Mouse (Mus musculus) embryo, embryonic 10 days (tissue): ENCODE measurements at regions not wholly inside any gene's neighbourhood (a gene's known extent, or its start where the extent isn't known, plus 50 kb on each side); places are given as distances from the start of the nearest gene placed in this dataset.
"Not testable (repeated sequence)": the region's sequence is repeated elsewhere in the genome, so short reads cannot be mapped to it uniquely, and the experiment has no call there.

Source experiments
- DNase-seq: peaks from one replicate; pipeline ENCODE4 v3.0.0-alpha.2; 2015; ENCODE audit warnings: low spot score

DNA sequence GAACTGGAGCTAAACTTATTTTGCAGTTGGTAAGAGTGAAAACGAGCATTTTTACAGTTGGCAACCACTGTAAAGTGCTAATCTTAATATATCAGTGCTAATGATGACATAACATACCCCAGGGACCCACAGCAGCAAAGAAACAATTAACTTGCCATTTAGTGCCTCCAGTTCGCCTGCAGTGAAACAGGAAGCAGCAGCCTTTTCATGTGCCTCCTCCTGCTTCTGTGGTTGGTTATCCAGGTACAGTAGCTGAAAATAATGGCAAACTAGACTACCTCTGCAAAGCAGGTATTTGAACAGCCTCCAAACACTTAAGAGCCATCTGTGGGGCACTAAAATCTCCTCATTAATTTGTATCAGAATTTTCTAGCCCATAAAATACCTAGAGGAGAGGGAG lies 584.8 kb upstream of the Pfkp start:
- no peak for DNase-seq

DNA sequence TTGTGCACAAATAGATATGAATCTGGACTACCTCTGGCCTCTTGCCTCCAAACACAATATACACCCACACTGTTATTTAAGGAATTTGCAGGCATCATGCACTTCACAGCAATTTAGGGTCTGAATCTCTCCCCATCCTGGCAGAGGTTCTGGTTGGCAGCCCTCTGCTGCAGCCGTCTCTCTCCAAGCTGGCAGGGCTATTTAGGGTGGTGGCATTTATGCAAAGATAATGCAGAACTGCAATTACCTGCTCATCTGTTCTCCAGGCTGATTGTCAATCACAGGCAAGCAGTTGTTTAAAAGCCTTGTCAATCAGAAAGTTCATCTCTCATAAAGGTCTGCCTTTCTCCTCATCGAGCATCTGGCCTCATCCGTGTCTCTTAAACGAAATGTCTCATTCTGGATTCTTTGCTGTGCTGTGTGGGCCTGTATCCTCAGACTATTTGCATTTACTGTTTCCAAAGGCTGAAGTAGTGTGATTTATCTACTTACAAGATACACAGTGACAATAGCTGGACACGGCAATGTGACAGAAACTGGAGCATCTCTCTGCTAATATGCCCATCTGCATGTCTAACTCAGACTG lies 558.1 kb upstream of the Pfkp start:
- no peak for DNase-seq

GRCm38 (mm10) chr13:7195990-7196389 lies 547.4 kb upstream of the Pfkp start:
- peak; percentile 50 for DNase-seq

DNA sequence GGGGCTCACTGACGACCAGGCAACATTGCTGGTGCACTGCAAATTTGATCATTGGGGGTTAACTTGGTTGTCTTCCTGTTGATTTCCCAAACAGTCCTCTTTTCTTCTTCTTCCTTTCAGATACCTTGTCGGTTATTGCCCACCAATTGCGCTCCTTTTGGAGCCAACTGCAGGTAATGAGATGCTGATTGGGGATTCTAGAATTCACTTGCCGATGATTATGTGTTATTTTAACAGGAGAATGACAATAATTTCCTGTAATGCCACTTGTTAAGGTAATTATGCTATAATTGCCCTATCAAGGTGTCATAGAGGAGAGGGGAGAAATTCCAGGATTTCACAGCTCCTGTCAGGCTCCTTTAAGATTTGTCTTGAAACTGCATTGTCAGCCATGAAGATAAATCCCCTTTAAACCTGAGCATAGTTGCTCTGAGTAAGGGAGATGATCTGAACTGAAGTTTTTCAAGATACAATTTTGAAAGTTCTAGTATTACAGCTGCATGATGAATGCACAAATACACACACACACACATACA lies 533.7 kb upstream of the Pfkp start:
- no peak for DNase-seq

- DNase-seq: no peak
Measured at GRCm38 (mm10) chr13:7175561-7176160, 527.1 kb upstream of the Pfkp start.

DNA sequence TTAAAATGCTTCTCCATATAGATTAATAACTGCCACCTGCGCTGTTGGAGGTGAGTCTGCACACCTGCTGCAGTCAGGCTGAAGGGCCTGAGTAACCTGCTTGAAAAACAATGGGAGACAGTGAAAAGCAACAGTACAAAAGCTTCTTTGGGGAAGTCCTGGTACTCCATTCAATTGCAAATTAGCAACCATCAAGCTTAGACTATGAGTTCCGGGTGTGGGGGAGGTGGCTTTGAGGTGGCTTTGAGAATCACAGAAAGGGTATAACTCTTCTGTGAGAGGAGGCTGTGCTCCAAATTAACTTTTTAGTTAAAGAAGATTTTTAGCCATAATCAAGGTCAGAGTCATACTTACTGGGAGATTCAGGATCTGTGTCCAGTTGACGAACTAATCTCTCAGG lies 521.5 kb upstream of the Pfkp start:
- DNase-seq: not testable (repeated sequence)

DNA sequence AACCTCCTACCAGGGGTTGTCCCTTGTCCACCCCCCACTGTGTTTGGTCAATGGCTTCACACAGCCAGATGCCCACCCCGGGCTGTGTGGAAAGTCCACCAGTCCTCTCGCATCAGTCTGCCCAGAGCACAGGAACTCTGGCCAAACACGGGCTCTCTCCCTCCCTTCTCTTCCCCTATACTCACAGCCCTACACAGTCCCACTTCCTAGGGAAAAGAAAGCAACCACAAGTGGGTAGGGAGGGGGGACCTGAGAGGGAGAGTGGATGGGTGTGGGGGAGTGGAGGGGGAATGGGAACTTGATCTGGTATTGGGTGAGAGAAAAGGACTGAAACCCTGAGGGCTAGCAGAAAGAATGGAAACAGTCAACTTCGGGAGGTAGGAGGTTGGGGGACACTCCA lies 497.8 kb upstream of the Pfkp start:
- DNase-seq: no peak

DNA sequence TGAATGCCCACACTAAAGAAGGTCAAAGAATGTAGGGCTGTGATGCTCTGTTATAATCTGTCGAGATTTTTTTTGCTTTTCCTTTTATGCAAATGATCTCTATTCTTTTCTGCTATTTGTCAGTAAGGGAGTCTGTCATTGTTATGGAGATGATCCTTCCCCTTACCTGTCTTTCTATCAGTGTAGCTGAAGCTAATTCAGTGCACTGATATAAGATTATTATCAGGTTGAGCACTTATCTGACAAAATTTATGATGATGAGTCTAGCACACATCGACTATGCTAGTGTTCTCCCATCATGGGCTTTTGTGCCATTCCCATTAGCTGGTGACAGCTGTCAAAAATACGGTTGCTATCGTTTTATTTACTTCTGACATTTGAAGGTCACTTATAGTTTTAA lies 462.0 kb upstream of the Pfkp start:
- no peak for DNase-seq

DNA sequence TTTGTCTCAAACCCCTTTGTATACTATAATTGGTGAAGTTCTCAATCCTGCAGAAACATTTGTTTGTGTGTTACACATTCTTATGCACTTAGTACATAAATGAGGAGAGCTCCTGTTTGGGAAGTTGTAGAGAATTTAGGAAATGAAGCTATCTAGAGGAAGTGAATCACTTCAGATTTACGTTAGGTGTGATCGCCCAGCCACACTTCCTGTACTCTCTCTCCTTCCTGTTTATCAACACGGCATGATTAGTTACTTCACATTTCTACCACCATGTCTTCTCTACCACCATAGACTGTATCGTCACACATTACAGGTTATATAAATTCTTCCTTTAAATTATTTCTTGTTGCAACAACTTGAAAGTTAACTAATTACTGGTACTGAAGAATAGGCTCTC lies 454.7 kb upstream of the Pfkp start:
- no peak for DNase-seq

DNA sequence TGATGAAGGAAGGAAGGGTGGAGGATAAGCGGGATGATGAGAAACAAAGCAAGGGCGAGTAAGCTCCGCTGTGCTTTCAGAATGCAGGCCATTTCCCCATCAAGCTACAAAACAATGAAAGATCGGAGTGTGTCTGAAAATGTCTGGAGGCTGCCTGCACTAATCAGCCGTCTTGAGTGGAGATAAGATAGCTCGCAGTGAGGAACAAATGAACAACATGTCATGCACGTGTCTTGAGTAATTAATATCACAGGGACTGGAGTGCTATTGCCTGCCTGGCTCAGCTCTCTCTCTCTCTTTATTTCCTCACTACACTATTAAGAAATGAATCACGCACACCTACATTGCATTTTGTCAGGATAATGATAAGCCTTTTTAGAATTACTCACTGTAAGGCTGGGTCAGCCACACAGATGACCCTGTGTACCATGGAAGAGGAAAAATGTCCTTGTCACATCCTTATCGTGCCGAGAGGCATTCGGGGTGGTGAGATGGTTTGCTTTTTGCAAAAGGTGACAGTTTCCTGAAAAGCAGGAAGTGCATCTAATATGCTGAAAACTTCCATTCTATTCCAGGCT lies 444.6 kb upstream of the Pfkp start:
- DNase-seq: no peak

- DNase-seq: no peak
Measured at GRCm38 (mm10) chr13:7090916-7091315, 442.3 kb upstream of the Pfkp start.

DNA sequence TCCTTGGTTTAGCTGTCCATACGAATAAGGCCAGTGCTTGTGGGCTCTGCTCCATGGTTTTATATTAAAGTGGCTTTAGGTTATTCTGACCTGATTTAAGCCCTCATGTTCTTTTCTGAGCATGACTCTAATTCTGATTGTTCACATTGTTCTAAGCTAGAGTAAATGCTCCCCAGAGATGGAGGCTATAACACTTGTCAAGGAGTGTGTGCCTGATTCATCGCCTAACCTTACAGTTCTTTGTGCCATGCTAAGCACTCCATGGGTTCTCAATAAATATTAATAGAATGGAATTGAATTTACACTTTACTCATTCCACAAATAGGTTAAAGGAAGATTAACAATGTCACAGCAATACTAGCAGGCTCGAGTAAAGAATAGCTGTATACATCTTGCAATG lies 417.6 kb upstream of the Pfkp start:
- no peak for DNase-seq

GRCm38 (mm10) chr13:7063717-7064116 lies 415.1 kb upstream of the Pfkp start:
- DNase-seq: no peak

- DNase-seq: no peak
Measured at GRCm38 (mm10) chr13:7057545-7057944, 409.0 kb upstream of the Pfkp start.
